Mouse (Mus musculus): ENCODE results near the gene 1700020N01Rik.

The 1700020N01Rik gene

GRCm38 (mm10) chr10:21592896-21593380 is at the start of gene 1700020N01Rik:
Gene 1700020N01Rik (plus strand): TSS chr10:21593145.
- DNase-seq (ENCODE audit: low read depth): no peak

- DNase-seq (ENCODE audit: low read depth): no peak
Measured at GRCm38 (mm10) chr10:21543576-21544278, 49.2 kb upstream of the 1700020N01Rik start.

GRCm38 (mm10) chr10:21544721-21545120 is 48.2 kb upstream of the 1700020N01Rik start:
- no peak for DNase-seq (ENCODE audit: low read depth)

- no peak for DNase-seq (ENCODE audit: low read depth)
Measured at GRCm38 (mm10) chr10:21545446-21545845, 47.5 kb upstream of the 1700020N01Rik start.

- no peak for DNase-seq (ENCODE audit: low read depth)
Measured at GRCm38 (mm10) chr10:21548871-21549505, 44.0 kb upstream of the 1700020N01Rik start.

GRCm38 (mm10) chr10:21552967-21553682 is 39.8 kb upstream of the 1700020N01Rik start:
- no peak for DNase-seq (ENCODE audit: low read depth)

GRCm38 (mm10) chr10:21553683-21554035 is 39.3 kb upstream of the 1700020N01Rik start:
- no peak for DNase-seq (ENCODE audit: low read depth)

GRCm38 (mm10) chr10:21554896-21555580 is 37.9 kb upstream of the 1700020N01Rik start:
- no peak for DNase-seq (ENCODE audit: low read depth)

GRCm38 (mm10) chr10:21559769-21560168 is 33.2 kb upstream of the 1700020N01Rik start:
- no peak for DNase-seq (ENCODE audit: low read depth)

GRCm38 (mm10) chr10:21561181-21561580 is 31.8 kb upstream of the 1700020N01Rik start:
- no peak for DNase-seq (ENCODE audit: low read depth)

GRCm38 (mm10) chr10:21563446-21563845 is 29.5 kb upstream of the 1700020N01Rik start:
- DNase-seq (ENCODE audit: low read depth): no peak

- DNase-seq (ENCODE audit: low read depth): no peak
Measured at GRCm38 (mm10) chr10:21564189-21564588, 28.8 kb upstream of the 1700020N01Rik start.

GRCm38 (mm10) chr10:21566074-21566473 is 26.9 kb upstream of the 1700020N01Rik start:
- no peak for DNase-seq (ENCODE audit: low read depth)

GRCm38 (mm10) chr10:21571615-21572014 is 21.3 kb upstream of the 1700020N01Rik start:
- DNase-seq (ENCODE audit: low read depth): no peak

- DNase-seq (ENCODE audit: low read depth): no peak
Measured at GRCm38 (mm10) chr10:21573713-21574112, 19.2 kb upstream of the 1700020N01Rik start.

GRCm38 (mm10) chr10:21575806-21576378 is 17.1 kb upstream of the 1700020N01Rik start:
- no peak for DNase-seq (ENCODE audit: low read depth)

- DNase-seq (ENCODE audit: low read depth): no peak
Measured at GRCm38 (mm10) chr10:21577798-21578197, 15.1 kb upstream of the 1700020N01Rik start.

GRCm38 (mm10) chr10:21581546-21581945 is 11.4 kb upstream of the 1700020N01Rik start:
- DNase-seq (ENCODE audit: low read depth): no peak

- no peak for DNase-seq (ENCODE audit: low read depth)
Measured at GRCm38 (mm10) chr10:21587041-21587440, 5.9 kb upstream of the 1700020N01Rik start.

- DNase-seq (ENCODE audit: low read depth): no peak
Measured at GRCm38 (mm10) chr10:21588007-21588852, 4.7 kb upstream of the 1700020N01Rik start.

- peak; percentile 16 for DNase-seq (ENCODE audit: low read depth)
Measured at GRCm38 (mm10) chr10:21600931-21601330, 8.0 kb downstream of the 1700020N01Rik start.

Measured in c-Kit-positive CD71-positive TER-119-negative erythroid progenitor cells, embryonic 14.5 days (primary cell).